Mouse (Mus musculus) heart, embryonic 13.5 days (tissue): Measurements from ENCODE around the gene Spock2. TPM values are rescaled to one million over a fixed set of nuclear protein-coding genes. Genes with fewer than 3 reads are reported as not detected.
A peak's percentile ranks its signal among the peaks of the same experiment; 100 is the strongest.
"Not testable (repeated sequence)": the region's sequence is repeated elsewhere in the genome, so short reads cannot be mapped to it uniquely, and the experiment has no call there.

Experiments used
- ATAC-seq: fragments of 200-750 bp; cut with Nextera tagmentation; 2 replicates; pipeline ENCODE4 v1.8.0; 2017; ENCODE audit warnings: moderate TSS enrichment; ENCODE audit not compliant: insufficient number of reproducible peaks, low FRiP score, low TSS enrichment; ENCODE audit errors: extremely low read depth
- H3K27ac ChIP-seq: fragments of 300-500 bp; sonication (generic); replicated peaks from 2 replicates; pipeline ENCODE4 v1.5.1; 2015; ENCODE audit warnings: moderate library complexity, mild to moderate bottlenecking, inconsistent platforms
- H3K27me3 ChIP-seq: fragments of 300-500 bp; sonication (generic); replicated peaks from 2 replicates; pipeline ENCODE4 v1.6.1; 2015; ENCODE audit warnings: mild to moderate bottlenecking, inconsistent platforms
- H3K36me3 ChIP-seq: fragments of 300-500 bp; sonication (generic); 2 replicates; pipeline ENCODE4 v1.6.1; 2015; ENCODE audit warnings: mild to moderate bottlenecking, inconsistent platforms
- H3K4me1 ChIP-seq: fragments of 300-500 bp; sonication (generic); 2 replicates; pipeline ENCODE4 v1.6.1; 2015; ENCODE audit warnings: inconsistent platforms
- H3K4me2 ChIP-seq: fragments of 300-500 bp; sonication (generic); 2 replicates; pipeline ENCODE4 v1.6.1; 2015; ENCODE audit warnings: inconsistent platforms, mild to moderate bottlenecking, moderate library complexity
- H3K4me3 ChIP-seq: fragments of 300-500 bp; sonication (generic); 2 replicates; pipeline ENCODE4 v1.5.1; 2015; ENCODE audit warnings: moderate library complexity, mild to moderate bottlenecking, inconsistent platforms
- H3K9ac ChIP-seq: fragments of 300-500 bp; sonication (generic); 2 replicates; pipeline ENCODE4 v1.6.1; 2015; ENCODE audit warnings: inconsistent platforms, mild to moderate bottlenecking, moderate library complexity
- H3K9me3 ChIP-seq: fragments of 300-500 bp; sonication (generic); 2 replicates; pipeline ENCODE4 v1.6.1; 2016; ENCODE audit warnings: inconsistent platforms
- WGBS: fragments of 180-500 bp; shearing (Covaris S2); methylation state at CpG from one replicate; pipeline ENCODE4 v1.1.7; 2015; ENCODE audit warnings: mixed read lengths; 5-methylcytosine and 5-hydroxymethylcytosine counted together
- polyA plus RNA-seq: library from polyadenylated mRNA; unstranded; fragments of >200 nt; fragmentation: Nextera tagmentation; extraction: Ambion mirVana; gene quantifications from 2 replicates; pipeline ENCODE4 v1.2.1, GENCODE M21; 2015

Spock2 gene
- polyA plus RNA-seq, 1 experiment from 2014 or later = 2.6 TPM

GRCm38 (mm10) chr10:60125529-60126327, 19.7 kb downstream of the Spock2 start:
- Histone ChIP-seq H3K27ac (no peak overlapping the region), H3K4me2 (peak overlapping the region; percentile 52)
- ATAC-seq = no peak

GRCm38 (mm10) chr10:60128287-60128686, 22.3 kb downstream of the Spock2 start:
- Histone ChIP-seq H3K27me3 (peaks cover 68% of the 10 kb centered on the region), H3K9me3 (no peaks in the 10 kb centered on the region), H3K36me3 (no peaks in the 10 kb centered on the region), H3K4me1 (peaks cover 5% of the 10 kb centered on the region), H3K4me2 (no peak overlapping the region), H3K27ac (no peak overlapping the region), H3K9ac (no peak overlapping the region), H3K4me3 (no peak overlapping the region)
- 69% methylated on average over 9 of the region's 9 CpGs for WGBS
- no peak for ATAC-seq

More at GRCm38 (mm10) chr10:60125529-60126327, 19.7 kb downstream of the Spock2 start:
- no peak overlapping the region for H3K9ac ChIP-seq
- no peaks in the 10 kb centered on the region for H3K9me3 ChIP-seq
- peak overlapping the region; percentile 16; the same call in 1 of the 2 replicates for H3K4me3 ChIP-seq
- no peaks in the 10 kb centered on the region for H3K36me3 ChIP-seq
- H3K4me1 ChIP-seq = peaks cover 4% of the 10 kb centered on the region
- peaks cover 74% of the 10 kb centered on the region for H3K27me3 ChIP-seq
- 19% methylated on average over 22 of the region's 22 CpGs for WGBS

GRCm38 (mm10) chr10:60130504-60130903, 24.5 kb downstream of the Spock2 start:
- ATAC-seq = no peak
- WGBS = 71% methylated on average over 4 of the region's 4 CpGs
- Histone ChIP-seq H3K4me3 (no peak overlapping the region), H3K27me3 (peaks cover 74% of the 10 kb centered on the region), H3K4me1 (peaks cover 16% of the 10 kb centered on the region), H3K9me3 (no peaks in the 10 kb centered on the region), H3K4me2 (no peak overlapping the region), H3K27ac (no peak overlapping the region), H3K9ac (no peak overlapping the region), H3K36me3 (no peaks in the 10 kb centered on the region)

- Histone ChIP-seq H3K9ac (no peak overlapping the region), H3K36me3 (no peaks in the 10 kb centered on the region), H3K4me2 (no peak overlapping the region), H3K27me3 (peaks cover 53% of the 10 kb centered on the region), H3K4me1 (peaks cover 25% of the 10 kb centered on the region), H3K9me3 (no peaks in the 10 kb centered on the region), H3K4me3 (no peak overlapping the region), H3K27ac (no peak overlapping the region)
- no peak for ATAC-seq
- WGBS = 25% methylated on average over 6 of the region's 6 CpGs
Observed at GRCm38 (mm10) chr10:60133501-60133900, 27.5 kb downstream of the Spock2 start.

- no peak for ATAC-seq
- H3K36me3 ChIP-seq = no peaks in the 10 kb centered on the region
- H3K4me3 ChIP-seq = no peak overlapping the region
- 40% methylated on average over 9 of the region's 9 CpGs for WGBS
- H3K4me1 ChIP-seq = peaks cover 25% of the 10 kb centered on the region
- H3K27ac ChIP-seq = no peak overlapping the region
- H3K4me2 ChIP-seq = peak overlapping the region; percentile 7; the same call in 1 of the 2 replicates
- peaks cover 51% of the 10 kb centered on the region for H3K27me3 ChIP-seq
- no peak overlapping the region for H3K9ac ChIP-seq
- no peaks in the 10 kb centered on the region for H3K9me3 ChIP-seq
Observed at GRCm38 (mm10) chr10:60134201-60134600, 28.2 kb downstream of the Spock2 start.

GRCm38 (mm10) chr10:60136010-60136409, 30.0 kb downstream of the Spock2 start:
- ATAC-seq = not testable (repeated sequence)
- WGBS = 26% methylated on average over 1 of the region's 1 CpGs

GRCm38 (mm10) chr10:60136935-60137334, 30.9 kb downstream of the Spock2 start:
- Histone ChIP-seq H3K27me3 (peaks cover 32% of the 10 kb centered on the region), H3K4me3 (no peak overlapping the region), H3K27ac (no peak overlapping the region), H3K36me3 (no peaks in the 10 kb centered on the region), H3K4me2 (no peak overlapping the region), H3K4me1 (peaks cover 25% of the 10 kb centered on the region), H3K9ac (no peak overlapping the region), H3K9me3 (no peaks in the 10 kb centered on the region; the same call in 1 of the 2 replicates)
- ATAC-seq = no peak
- WGBS = 71% methylated on average over 7 of the region's 7 CpGs

More at GRCm38 (mm10) chr10:60136010-60136409, 30.0 kb downstream of the Spock2 start:
- H3K4me3 ChIP-seq, H3K9ac ChIP-seq, H3K36me3 ChIP-seq, H3K9me3 ChIP-seq, H3K4me2 ChIP-seq, H3K27ac ChIP-seq: not testable (repeated sequence)
- peaks cover 36% of the 10 kb centered on the region for H3K27me3 ChIP-seq
- H3K4me1 ChIP-seq = peaks cover 25% of the 10 kb centered on the region

GRCm38 (mm10) chr10:60138680-60139079, 32.7 kb downstream of the Spock2 start:
- Histone ChIP-seq H3K36me3 (no peaks in the 10 kb centered on the region), H3K4me1 (peaks cover 20% of the 10 kb centered on the region), H3K27me3 (peaks cover 16% of the 10 kb centered on the region), H3K4me2 (no peak overlapping the region), H3K9me3 (no peaks in the 10 kb centered on the region; the same call in 1 of the 2 replicates), H3K9ac (no peak overlapping the region), H3K4me3 (no peak overlapping the region), H3K27ac (no peak overlapping the region)
- 76% methylated on average over 5 of the region's 5 CpGs for WGBS
- no peak for ATAC-seq

GRCm38 (mm10) chr10:60140751-60141150, 34.7 kb downstream of the Spock2 start:
- Histone ChIP-seq H3K36me3 (no peaks in the 10 kb centered on the region), H3K4me3 (no peak overlapping the region), H3K4me1 (peaks cover 13% of the 10 kb centered on the region), H3K27ac (no peak overlapping the region), H3K9ac (no peak overlapping the region), H3K27me3 (peaks cover 9% of the 10 kb centered on the region; the same call in 1 of the 2 replicates), H3K4me2 (no peak overlapping the region), H3K9me3 (no peaks in the 10 kb centered on the region; the same call in 1 of the 2 replicates)
- WGBS = 80% methylated on average over 4 of the region's 4 CpGs
- no peak for ATAC-seq

GRCm38 (mm10) chr10:60141656-60142160, 35.7 kb downstream of the Spock2 start:
- no peaks in the 10 kb centered on the region; the same call in 1 of the 2 replicates for H3K9me3 ChIP-seq
- no peak for ATAC-seq
- peaks cover 15% of the 10 kb centered on the region for H3K27me3 ChIP-seq
- H3K36me3 ChIP-seq = no peaks in the 10 kb centered on the region
- H3K4me1 ChIP-seq = peaks cover 7% of the 10 kb centered on the region
- no peak overlapping the region for H3K4me3 ChIP-seq
- no peak overlapping the region for H3K9ac ChIP-seq
- H3K4me2 ChIP-seq = no peak overlapping the region
- H3K27ac ChIP-seq = no peak overlapping the region
- 83% methylated on average over 3 of the region's 3 CpGs for WGBS

- not testable (repeated sequence) for ATAC-seq, H3K9ac ChIP-seq, H3K4me3 ChIP-seq, H3K27ac ChIP-seq, H3K4me1 ChIP-seq, H3K36me3 ChIP-seq, H3K4me2 ChIP-seq, H3K9me3 ChIP-seq
- H3K27me3 ChIP-seq = peaks cover 23% of the 10 kb centered on the region
- WGBS = 53% methylated on average over 10 of the region's 10 CpGs
Observed at GRCm38 (mm10) chr10:60147510-60148047, 41.6 kb downstream of the Spock2 start.
